ENCODE assay signal across 7 mouse cellular contexts in genomic region chr4:53884351-53885245, GRCm38 (mm10). TPM values are rescaled to one million over a fixed set of nuclear protein-coding genes. Genes with fewer than 3 reads are reported as not detected.
A peak's percentile ranks its signal among the peaks of the same experiment; 100 is the strongest.
DNase-seq lines count a peak whose midpoint lies in the region; ATAC-seq lines count a peak whose summit lies in the region.

No protein-coding gene starts in this region.

- no peaks in the 10 kb centered on the region for H3K9me3 ChIP-seq in embryonic facial prominence, embryonic 11.5 days (replicated peaks; ENCODE audit: control insufficient read depth, low read length)

- WGBS in embryonic facial prominence, embryonic 11.5 days, result 65% methylated on average over 14 of the region's 14 CpGs

- no peak overlapping the region for H3K27ac ChIP-seq in embryonic facial prominence, embryonic 11.5 days (replicated peaks; ENCODE audit: low read depth, low read length)

- H3K4me3 ChIP-seq in embryonic facial prominence, embryonic 11.5 days (ENCODE audit: low read depth, low read length), result no peak overlapping the region

- H3K9ac ChIP-seq in embryonic facial prominence, embryonic 11.5 days (replicated peaks; ENCODE audit: low read length), result no peak overlapping the region

- H3K4me1 ChIP-seq in embryonic facial prominence, embryonic 11.5 days (ENCODE audit: control insufficient read depth, insufficient read depth, low read length), result no peaks in the 10 kb centered on the region

- H3K4me2 ChIP-seq in embryonic facial prominence, embryonic 11.5 days (ENCODE audit: low read depth, low read length), result no peak overlapping the region

- no peaks in the 10 kb centered on the region for H3K36me3 ChIP-seq in embryonic facial prominence, embryonic 11.5 days (replicated peaks; ENCODE audit: control insufficient read depth, insufficient read depth, low read depth, low read length)
- no peaks in the 10 kb centered on the region for H3K36me3 ChIP-seq in splenic B cell, adult 2 months (ENCODE audit: control insufficient read depth, insufficient read depth, low read length, poor library complexity, severe bottlenecking)

- peak; percentile 68 to 72 for DNase-seq in right cerebral cortex, adult 2 months (ENCODE audit: low spot score in 2 of 2)
- no peak for DNase-seq in right cerebral cortex, postnatal 14 days
- peak; percentile 46 for DNase-seq in ZHBTc4 (ENCODE audit: low read depth, low spot score)
- peak; percentile 72 for DNase-seq in embryonic facial prominence, embryonic 11.5 days (ENCODE audit: low spot score)
- peak; percentile 19 to 44 for DNase-seq in kidney, adult 8-10 months
- DNase-seq in lung, postnatal 10 days, result peak; percentile 51
- DNase-seq in splenic B cell, adult 2 months (ENCODE audit: low read depth, low spot score), result peak; percentile 63

- H3K27me3 ChIP-seq in embryonic facial prominence, embryonic 11.5 days (ENCODE audit: control insufficient read depth, insufficient read depth, low read length), result no peaks in the 10 kb centered on the region
- no peaks in the 10 kb centered on the region for H3K27me3 ChIP-seq in splenic B cell, adult 2 months (ENCODE audit: control insufficient read depth, insufficient read depth, low read length, poor library complexity, severe bottlenecking)

- ATAC-seq in embryonic facial prominence, embryonic 11.5 days (replicated peaks; ENCODE audit: insufficient number of reproducible peaks, low FRiP score, low TSS enrichment, low read depth), result 0 out of 2 replicates have a peak, but pooled peaks have one; percentile 34

RNA-seq across cellular contexts. Expression of gene Tmem38b, which starts 58.8 kb away (rescaled TPM):
- 6.4 and 9.6 TPM in 2 replicates for polyA plus RNA-seq in embryonic facial prominence, embryonic 11.5 days (2014; fragmentation: Nextera tagmentation; extraction: Ambion mirVana)
